Mouse (Mus musculus) heart, adult 2 months (tissue): ENCODE measurements around the gene Gucy2c. TPM values are rescaled to one million over a fixed set of nuclear protein-coding genes. Genes with fewer than 3 reads are reported as not detected.

ENCODE experiments used
- DNase-seq, 2 experiments: peaks; one replicate each; pipeline ENCODE4 v3.0.0; 2021
- H3K27ac ChIP-seq: fragments of 200-600 bp; 2 replicates; pipeline ENCODE4 v1.8.1; 2022
- H3K27me3 ChIP-seq: fragments of 200-500 bp; 2 replicates; pipeline ENCODE4 v1.6.1; 2012; ENCODE audit warnings: mild to moderate bottlenecking, low read length, inconsistent platforms, mixed read lengths; ENCODE audit not compliant: control insufficient read depth, insufficient read depth
- H3K36me3 ChIP-seq: fragments of 200-500 bp; 2 replicates; pipeline ENCODE4 v1.6.1; 2012; ENCODE audit warnings: low read length, inconsistent platforms; ENCODE audit not compliant: control insufficient read depth, insufficient read depth
- H3K4me1 ChIP-seq: fragments of 200-500 bp; 2 replicates; pipeline ENCODE4 v1.6.1; 2011; ENCODE audit warnings: low read length; ENCODE audit not compliant: control insufficient read depth, insufficient read depth
- H3K4me3 ChIP-seq: fragments of 200-600 bp; 2 replicates; pipeline ENCODE4 v1.8.1; 2022
- H3K79me2 ChIP-seq: fragments of 200-500 bp; replicated peaks from 2 replicates; pipeline ENCODE4 v1.6.1; 2012; ENCODE audit warnings: mild to moderate bottlenecking, inconsistent platforms, low read length, moderate library complexity, mixed read lengths; ENCODE audit not compliant: control insufficient read depth, insufficient read depth
- H3K9ac ChIP-seq: fragments of 200-500 bp; 2 replicates; pipeline ENCODE4 v1.6.1; 2012; ENCODE audit warnings: low read depth, mild to moderate bottlenecking, control low read depth, inconsistent platforms, low read length, mixed read lengths
- CTCF ChIP-seq: fragments of 200-600 bp; IDR thresholded peaks from 2 replicates; pipeline ENCODE4 v1.8.1; 2022; ENCODE audit warnings: antibody characterized with exemption, mild to moderate bottlenecking, moderate library complexity
- EP300 ChIP-seq: fragments of 200-500 bp; IDR thresholded peaks from 2 replicates; pipeline ENCODE4 v1.6.1; 2011; ENCODE audit warnings: low read depth, low read length, control low read depth; ENCODE audit not compliant: insufficient read depth
- POLR2A ChIP-seq: fragments of 200-500 bp; IDR thresholded peaks from 2 replicates; pipeline ENCODE4 v1.6.1; 2011; ENCODE audit warnings: mild to moderate bottlenecking, low read depth, low read length, control low read depth; ENCODE audit not compliant: insufficient read depth
- WGBS: fragments of 180-500 bp; shearing (Covaris S2); methylation state at CpG from one replicate; pipeline ENCODE4 v1.1.7; 2018; 5-methylcytosine and 5-hydroxymethylcytosine counted together
- intact Hi-C: fragments of 180-260 bp; cut with DNase I; formaldehyde crosslinking; loops from one replicate; pipeline ENCODE4 v1.15.1; 2025
- polyA plus RNA-seq: library from polyadenylated mRNA; depleted of rRNA; stranded (reverse); fragments of >200 nt; gene quantifications from 2 replicates; pipeline ENCODE4 v1.2.3, GENCODE M21; 2012
- total RNA-seq, 2 experiments: library from RNA; stranded (reverse); gene quantifications; 2 replicates each; pipeline ENCODE4 v1.2.3; 2021

The Gucy2c gene
- total and polyA plus RNA-seq, 3 experiments = not detected

DNA sequence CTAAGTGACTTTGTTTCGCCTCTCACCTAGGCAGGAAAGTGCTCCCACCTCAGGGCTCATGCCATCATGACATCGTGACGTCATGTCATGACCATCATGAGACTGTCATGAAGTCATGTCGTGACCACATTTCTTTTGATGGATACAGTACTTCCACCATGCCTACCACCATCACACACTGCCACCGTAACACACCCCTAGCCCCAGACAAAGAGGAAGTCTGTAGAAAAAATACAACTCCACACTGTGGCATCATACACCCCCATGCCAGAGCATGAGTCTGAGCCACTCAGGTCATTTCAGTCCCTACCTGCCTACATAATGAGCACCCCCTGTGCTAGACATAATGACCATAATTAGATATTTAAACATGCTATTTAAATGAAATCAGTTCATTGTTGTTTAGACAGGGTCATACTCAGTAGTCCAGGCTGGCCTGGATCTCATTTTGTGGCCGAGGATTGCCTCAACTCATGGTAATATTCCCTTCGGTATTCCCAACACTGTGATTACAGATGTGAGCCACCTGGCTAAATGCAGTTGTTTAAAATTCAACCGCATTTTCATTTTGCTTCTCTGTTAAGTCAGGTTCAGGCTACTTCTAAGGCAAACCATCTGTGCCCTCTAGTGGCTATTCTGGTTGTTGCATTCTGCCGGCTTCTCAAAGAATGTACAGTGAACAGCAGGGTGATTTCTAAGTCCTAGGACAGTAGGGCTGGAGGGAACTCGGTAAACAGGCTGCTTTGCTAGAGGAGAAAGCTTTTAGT, 39.0 kb downstream of the Gucy2c start:
- Histone ChIP-seq H3K79me2 (no peaks in the 10 kb centered on the region), H3K27me3 (no peaks in the 10 kb centered on the region), H3K27ac (no peak overlapping the region), H3K9ac (no peak overlapping the region), H3K4me3 (no peak overlapping the region), H3K36me3 (no peaks in the 10 kb centered on the region), H3K4me1 (peaks cover 1% of the 10 kb centered on the region; the same call in 1 of the 2 replicates)
- intact Hi-C loops = loop anchor here (1.0 to 5.0 kb wide), 4 partner anchors 100 to 320 kb away; no protein-coding TSS in a partner anchor
- 42% methylated on average over 10 of the region's 10 CpGs for WGBS
- DNase-seq = peak; percentile 72 to 80
- TF ChIP-seq POLR2A = no peak
- peak; percentile 98 for TF ChIP-seq CTCF

GRCm38 (mm10) chr6:136741281-136741680, 40.3 kb downstream of the Gucy2c start:
- no peak overlapping the region for H3K9ac ChIP-seq
- H3K36me3 ChIP-seq = no peaks in the 10 kb centered on the region
- no peaks in the 10 kb centered on the region for H3K27me3 ChIP-seq
- H3K79me2 ChIP-seq = no peaks in the 10 kb centered on the region
- H3K4me1 ChIP-seq = peaks cover 1% of the 10 kb centered on the region; the same call in 1 of the 2 replicates
- no peak for DNase-seq
- no peak overlapping the region for H3K27ac ChIP-seq
- no peak overlapping the region for H3K4me3 ChIP-seq
- TF ChIP-seq POLR2A = no peak
- TF ChIP-seq EP300 = no peak
- no peak for TF ChIP-seq CTCF
- intact Hi-C loops = loop anchor here (5.0 kb wide), 2 partner anchors 99 to 241 kb away; no protein-coding TSS in a partner anchor
- WGBS = 79% methylated on average over 10 of the region's 10 CpGs

DNA sequence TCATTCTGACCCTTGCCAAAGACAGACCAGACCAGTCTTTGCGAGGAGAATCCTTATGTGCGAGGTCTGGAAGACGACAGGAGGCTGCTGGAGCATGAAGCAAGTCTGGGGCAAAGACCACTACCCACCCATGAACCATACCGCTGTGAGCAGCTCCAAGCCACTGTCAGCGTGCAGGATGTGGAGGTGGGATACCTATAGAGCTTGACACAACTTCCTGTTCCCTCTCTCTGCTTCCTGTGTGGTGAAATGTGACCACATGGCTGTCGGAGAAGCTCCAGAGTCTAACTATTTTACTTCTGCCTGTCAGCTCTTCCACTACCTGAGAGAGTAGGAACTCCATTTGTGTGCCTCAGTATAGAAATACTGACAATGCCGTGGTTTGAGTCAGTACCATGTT, 45.8 kb downstream of the Gucy2c start:
- 65% methylated on average over 7 of the region's 7 CpGs for WGBS
- Histone ChIP-seq H3K4me1 (no peaks in the 10 kb centered on the region), H3K27me3 (no peaks in the 10 kb centered on the region), H3K9ac (no peak overlapping the region), H3K79me2 (no peaks in the 10 kb centered on the region), H3K36me3 (no peaks in the 10 kb centered on the region), H3K4me3 (no peak overlapping the region), H3K27ac (no peak overlapping the region)
- no peak for DNase-seq
- TF ChIP-seq POLR2A = no peak
- no peak for TF ChIP-seq CTCF
- no peak for TF ChIP-seq EP300
- intact Hi-C loops = no loop called here

- Histone ChIP-seq H3K9ac (no peak overlapping the region), H3K4me3 (no peak overlapping the region), H3K79me2 (no peaks in the 10 kb centered on the region), H3K27ac (no peak overlapping the region), H3K36me3 (no peaks in the 10 kb centered on the region), H3K27me3 (no peaks in the 10 kb centered on the region), H3K4me1 (no peaks in the 10 kb centered on the region)
- 88% methylated on average over 14 of the region's 14 CpGs for WGBS
- TF ChIP-seq CTCF (no peak), EP300 (no peak), POLR2A (no peak)
- no peak for DNase-seq
- intact Hi-C loops = no loop called here
These were observed 53.4 kb downstream of the Gucy2c start for GRCm38 (mm10) chr6:136728144-136728543.

DNA sequence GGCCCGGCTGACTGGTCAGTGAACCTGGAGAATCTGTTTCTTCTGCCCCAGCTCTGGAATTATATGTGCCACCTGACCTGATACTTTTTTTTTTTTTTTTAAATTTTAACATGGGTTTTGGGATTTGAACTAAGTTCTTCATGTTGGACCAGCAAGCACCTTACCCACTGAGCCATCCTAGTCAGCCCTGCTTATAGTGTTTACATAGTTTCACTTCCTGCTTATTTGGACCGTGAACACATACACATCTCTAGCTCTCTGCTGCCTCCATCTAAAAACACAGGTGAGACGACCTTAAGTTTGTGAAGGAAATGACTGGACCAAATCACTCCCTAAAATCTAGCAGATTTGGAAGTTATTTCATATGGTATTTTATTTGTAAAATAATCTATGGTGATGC, 58.4 kb downstream of the Gucy2c start:
- Histone ChIP-seq H3K27me3 (no peaks in the 10 kb centered on the region), H3K79me2 (no peaks in the 10 kb centered on the region), H3K4me1 (no peaks in the 10 kb centered on the region), H3K27ac (no peak overlapping the region), H3K4me3 (no peak overlapping the region), H3K36me3 (no peaks in the 10 kb centered on the region), H3K9ac (no peak overlapping the region)
- TF ChIP-seq EP300 (no peak), POLR2A (no peak), CTCF (no peak)
- intact Hi-C loops = loop anchor here (5.0 kb wide), 1 partner anchor 301 kb away; no protein-coding TSS in a partner anchor
- WGBS = 64% methylated on average over 3 of the region's 3 CpGs
- no peak for DNase-seq

DNA sequence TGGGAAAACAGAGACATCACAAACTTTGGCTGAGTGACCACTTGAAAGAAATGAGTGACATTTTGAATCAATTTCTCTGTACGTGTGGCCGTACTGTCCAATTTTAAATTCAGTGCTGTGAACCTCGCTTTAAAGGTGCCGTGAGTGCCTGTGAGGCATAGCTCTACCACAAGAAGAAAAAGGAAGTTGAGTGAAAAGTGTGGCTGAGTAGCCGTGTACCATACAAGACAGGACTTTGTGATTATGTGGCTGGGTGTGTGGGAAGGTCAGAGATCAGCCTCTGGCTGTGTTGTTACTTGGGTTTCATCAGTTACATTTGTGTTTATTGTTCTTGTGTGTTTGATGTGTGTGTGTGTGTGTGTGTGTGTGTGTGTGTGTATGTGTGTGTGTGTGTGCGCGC, 59.0 kb downstream of the Gucy2c start:
- Histone ChIP-seq H3K27me3 (no peaks in the 10 kb centered on the region), H3K4me1 (no peaks in the 10 kb centered on the region), H3K9ac (no peak overlapping the region), H3K27ac (no peak overlapping the region), H3K4me3 (no peak overlapping the region), H3K79me2 (no peaks in the 10 kb centered on the region), H3K36me3 (no peaks in the 10 kb centered on the region)
- TF ChIP-seq EP300 (no peak), POLR2A (no peak), CTCF (no peak)
- intact Hi-C loops = loop anchor here (1.0 to 5.0 kb wide), 2 partner anchors 101 to 300 kb away; no protein-coding TSS in a partner anchor
- 84% methylated on average over 7 of the region's 7 CpGs for WGBS
- no peak for DNase-seq
